Mouse (Mus musculus) embryonic facial prominence, embryonic 15.5 days (tissue): Measurements from ENCODE around the gene Magi2. TPM values are rescaled to one million over a fixed set of nuclear protein-coding genes. Genes with fewer than 3 reads are reported as not detected.
A peak's percentile ranks its signal among the peaks of the same experiment; 100 is the strongest.
"Not testable (repeated sequence)": the region's sequence is repeated elsewhere in the genome, so short reads cannot be mapped to it uniquely, and the experiment has no call there.

Source experiments
- ATAC-seq: fragments of 200-750 bp; cut with Nextera tagmentation; 2 replicates; pipeline ENCODE4 v1.8.0; 2017; ENCODE audit warnings: low read depth, moderate TSS enrichment; ENCODE audit not compliant: insufficient number of reproducible peaks, low FRiP score, low TSS enrichment
- H3K27ac ChIP-seq: fragments of 300-500 bp; sonication (generic); replicated peaks from 2 replicates; pipeline ENCODE4 v1.5.1; 2015; ENCODE audit warnings: mild to moderate bottlenecking, inconsistent platforms
- H3K27me3 ChIP-seq: fragments of 300-500 bp; sonication (generic); 2 replicates; pipeline ENCODE4 v1.6.1; 2015; ENCODE audit warnings: inconsistent platforms
- H3K36me3 ChIP-seq: fragments of 300-500 bp; sonication (generic); 2 replicates; pipeline ENCODE4 v1.6.1; 2015; ENCODE audit warnings: mild to moderate bottlenecking, inconsistent platforms
- H3K4me1 ChIP-seq: fragments of 300-500 bp; sonication (generic); 2 replicates; pipeline ENCODE4 v1.6.1; 2015; ENCODE audit warnings: inconsistent platforms
- H3K4me2 ChIP-seq: fragments of 300-500 bp; sonication (generic); replicated peaks from 2 replicates; pipeline ENCODE4 v1.6.1; 2015; ENCODE audit warnings: mild to moderate bottlenecking, inconsistent platforms
- H3K4me3 ChIP-seq: fragments of 300-500 bp; sonication (generic); replicated peaks from 2 replicates; pipeline ENCODE4 v1.5.1; 2015; ENCODE audit warnings: mild to moderate bottlenecking, inconsistent platforms
- H3K9ac ChIP-seq: fragments of 300-500 bp; sonication (generic); 2 replicates; pipeline ENCODE4 v1.6.1; 2015; ENCODE audit warnings: inconsistent platforms
- H3K9me3 ChIP-seq: fragments of 300-500 bp; sonication (generic); replicated peaks from 2 replicates; pipeline ENCODE4 v1.6.1; 2016; ENCODE audit warnings: inconsistent platforms
- WGBS: fragments of 180-500 bp; shearing (Covaris S2); methylation state at CpG from one replicate; pipeline ENCODE4 v1.1.7; 2015; 5-methylcytosine and 5-hydroxymethylcytosine counted together
- polyA plus RNA-seq: library from polyadenylated mRNA; unstranded; fragments of >200 nt; fragmentation: Nextera tagmentation; extraction: Ambion mirVana; gene quantifications from 2 replicates; pipeline ENCODE4 v1.2.1, GENCODE M21; 2015

The Magi2 gene
- polyA plus RNA-seq, 1 experiment from 2014 or later, result 6.8 TPM

DNA sequence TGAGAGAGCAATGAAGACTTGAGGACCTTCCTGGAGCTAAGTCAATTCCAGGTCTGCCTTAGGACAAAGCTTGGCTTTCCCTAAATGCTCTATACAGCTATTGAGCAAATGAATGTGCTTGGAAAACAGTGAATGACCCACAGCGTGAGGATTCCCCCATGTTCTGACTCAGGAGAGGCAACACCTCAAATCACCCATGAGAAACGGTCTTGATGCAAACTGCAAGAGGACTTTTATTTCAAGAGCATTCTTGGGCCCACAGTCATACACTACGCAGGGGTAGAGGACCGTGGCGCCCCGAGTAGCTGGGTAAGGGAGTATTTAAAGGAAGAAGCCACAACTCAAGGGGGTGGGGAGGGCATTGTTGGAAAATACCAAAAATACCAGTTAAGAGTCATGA, 1489.1 kb downstream of the Magi2 start:
- ATAC-seq, H3K36me3 ChIP-seq, H3K9ac ChIP-seq, H3K4me1 ChIP-seq, H3K27ac ChIP-seq, H3K4me2 ChIP-seq, H3K4me3 ChIP-seq, H3K27me3 ChIP-seq, H3K9me3 ChIP-seq: not testable (repeated sequence)
- 88% methylated on average over 6 of the region's 6 CpGs for WGBS

DNA sequence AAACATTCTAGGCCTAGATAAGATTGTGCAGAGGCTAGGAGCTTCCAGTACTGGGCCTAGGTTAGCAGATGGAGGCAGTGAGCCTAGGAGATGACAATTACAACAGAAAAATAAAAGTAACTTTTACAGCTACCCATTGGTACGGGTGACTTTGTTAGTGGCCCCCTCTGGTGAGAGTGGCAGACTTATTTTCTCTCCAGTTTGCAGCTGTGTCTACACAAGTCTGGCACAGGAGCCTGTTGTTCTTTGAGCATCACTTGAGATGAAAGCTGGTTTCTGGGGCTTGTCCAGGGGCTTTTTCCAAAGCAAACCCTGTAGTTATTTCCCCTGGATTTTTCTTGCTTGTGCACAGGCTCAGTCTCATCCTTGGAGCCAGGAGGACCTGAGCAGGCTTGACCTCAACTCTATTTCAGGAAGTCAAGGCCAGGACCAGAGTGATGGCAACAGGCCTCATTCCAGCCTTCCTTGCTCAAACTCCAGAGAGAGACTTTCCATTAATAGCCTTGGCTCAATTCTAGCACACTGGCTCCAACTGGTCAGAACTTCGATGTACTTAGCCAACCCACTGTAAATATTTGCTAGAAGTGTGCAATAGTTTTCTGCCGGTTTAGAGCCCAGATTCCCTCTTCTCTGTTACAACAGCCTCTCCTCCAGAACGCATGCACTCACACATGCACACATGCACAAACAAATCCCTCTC, 1493.5 kb downstream of the Magi2 start:
- Histone ChIP-seq H3K4me2 (no peak overlapping the region), H3K9me3 (no peaks in the 10 kb centered on the region), H3K4me3 (no peak overlapping the region), H3K36me3 (no peaks in the 10 kb centered on the region), H3K9ac (no peak overlapping the region), H3K4me1 (no peaks in the 10 kb centered on the region), H3K27me3 (no peaks in the 10 kb centered on the region), H3K27ac (no peak overlapping the region)
- 64% methylated on average over 4 of the region's 4 CpGs for WGBS
- ATAC-seq, result no peak

GRCm38 (mm10) chr5:20723226-20723625, 1496.4 kb downstream of the Magi2 start:
- not testable (repeated sequence) for H3K36me3 ChIP-seq, H3K9me3 ChIP-seq, H3K4me3 ChIP-seq, H3K4me1 ChIP-seq, H3K9ac ChIP-seq, H3K27me3 ChIP-seq, H3K4me2 ChIP-seq, ATAC-seq, H3K27ac ChIP-seq
- WGBS, result 80% methylated on average over 4 of the region's 4 CpGs

DNA sequence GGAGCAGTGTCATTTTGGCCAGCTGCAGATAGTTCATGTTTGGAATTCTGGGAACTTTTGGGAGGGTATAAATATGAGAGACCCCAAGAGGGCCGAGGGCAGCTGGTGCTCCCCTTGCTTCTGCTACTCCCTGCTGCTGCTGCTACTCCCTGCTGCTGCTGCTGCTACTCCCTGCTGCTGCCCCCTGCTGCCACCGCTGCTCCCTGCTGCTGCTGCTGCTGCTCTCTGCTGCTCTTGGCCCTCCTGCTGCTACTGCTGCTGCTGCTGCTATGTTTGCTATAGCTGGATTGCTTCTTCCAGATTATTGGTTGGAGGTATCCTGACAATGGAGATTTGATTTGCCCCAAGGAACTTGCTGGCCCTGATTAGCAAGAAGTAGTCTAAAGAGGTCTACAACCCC, 1512.0 kb downstream of the Magi2 start:
- Histone ChIP-seq H3K4me1 (no peaks in the 10 kb centered on the region), H3K27me3 (no peaks in the 10 kb centered on the region), H3K4me2 (no peak overlapping the region), H3K4me3 (no peak overlapping the region), H3K36me3 (no peaks in the 10 kb centered on the region), H3K9me3 (no peaks in the 10 kb centered on the region), H3K9ac (no peak overlapping the region), H3K27ac (no peak overlapping the region)
- 52% methylated on average over 2 of the region's 2 CpGs for WGBS
- ATAC-seq, result no peak

GRCm38 (mm10) chr5:20741193-20741592, 1514.4 kb downstream of the Magi2 start:
- no peak for ATAC-seq
- Histone ChIP-seq H3K36me3 (no peaks in the 10 kb centered on the region), H3K27ac (no peak overlapping the region), H3K4me3 (no peak overlapping the region), H3K27me3 (no peaks in the 10 kb centered on the region), H3K9ac (no peak overlapping the region), H3K4me2 (no peak overlapping the region), H3K4me1 (no peaks in the 10 kb centered on the region), H3K9me3 (no peaks in the 10 kb centered on the region)
- WGBS, result 70% methylated on average over 6 of the region's 6 CpGs

GRCm38 (mm10) chr5:20741936-20742335, 1515.1 kb downstream of the Magi2 start:
- no peaks in the 10 kb centered on the region for H3K9me3 ChIP-seq
- WGBS, result 90% methylated on average over 8 of the region's 8 CpGs
- no peaks in the 10 kb centered on the region for H3K4me1 ChIP-seq
- H3K4me2 ChIP-seq, result no peak overlapping the region
- no peak for ATAC-seq
- H3K27ac ChIP-seq, result no peak overlapping the region
- H3K9ac ChIP-seq, result no peak overlapping the region
- no peaks in the 10 kb centered on the region for H3K36me3 ChIP-seq
- H3K27me3 ChIP-seq, result no peaks in the 10 kb centered on the region
- H3K4me3 ChIP-seq, result no peak overlapping the region

GRCm38 (mm10) chr5:20748142-20748541, 1521.3 kb downstream of the Magi2 start:
- H3K27me3 ChIP-seq, result no peaks in the 10 kb centered on the region
- H3K4me2 ChIP-seq, result no peak overlapping the region
- no peaks in the 10 kb centered on the region for H3K9me3 ChIP-seq
- ATAC-seq, result no peak
- no peaks in the 10 kb centered on the region for H3K36me3 ChIP-seq
- H3K4me3 ChIP-seq, result no peak overlapping the region
- 80% methylated on average over 4 of the region's 4 CpGs for WGBS
- H3K9ac ChIP-seq, result no peak overlapping the region
- H3K4me1 ChIP-seq, result peaks cover 9% of the 10 kb centered on the region; the same call in 1 of the 2 replicates
- no peak overlapping the region for H3K27ac ChIP-seq

GRCm38 (mm10) chr5:20748856-20749255, 1522.0 kb downstream of the Magi2 start:
- Histone ChIP-seq H3K4me3 (no peak overlapping the region), H3K9me3 (no peaks in the 10 kb centered on the region), H3K4me2 (no peak overlapping the region), H3K27ac (no peak overlapping the region), H3K9ac (no peak overlapping the region), H3K4me1 (peaks cover 12% of the 10 kb centered on the region; the same call in 1 of the 2 replicates), H3K27me3 (no peaks in the 10 kb centered on the region), H3K36me3 (no peaks in the 10 kb centered on the region)
- ATAC-seq, result no peak
- WGBS, result 75% methylated on average over 8 of the region's 8 CpGs

DNA sequence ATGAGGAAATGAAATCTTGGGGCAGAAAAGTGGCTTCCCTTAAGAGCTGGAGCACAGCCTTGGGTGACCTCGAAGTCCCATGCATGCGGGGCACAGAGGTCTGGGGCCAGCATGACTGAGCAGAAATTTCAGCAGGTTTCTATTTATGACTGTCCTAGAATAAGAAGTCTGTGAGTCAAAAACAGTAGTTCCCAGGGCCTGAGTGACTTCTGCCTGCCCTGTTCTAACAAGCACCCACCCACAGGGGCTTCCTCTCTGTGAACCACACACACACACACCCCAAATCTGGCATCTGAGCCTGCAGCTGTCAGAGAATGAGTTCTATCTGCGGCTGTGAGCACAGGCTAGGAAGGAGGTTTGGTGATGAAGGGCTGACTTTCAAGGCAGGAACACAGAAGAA, 1522.7 kb downstream of the Magi2 start:
- Histone ChIP-seq H3K9ac (no peak overlapping the region), H3K27me3 (no peaks in the 10 kb centered on the region), H3K4me1 (peaks cover 12% of the 10 kb centered on the region; the same call in 1 of the 2 replicates), H3K4me3 (no peak overlapping the region), H3K27ac (no peak overlapping the region), H3K36me3 (no peaks in the 10 kb centered on the region), H3K9me3 (no peaks in the 10 kb centered on the region), H3K4me2 (no peak overlapping the region)
- ATAC-seq, result no peak
- WGBS, result 71% methylated on average over 3 of the region's 3 CpGs

- Histone ChIP-seq H3K27me3 (no peaks in the 10 kb centered on the region), H3K4me3 (no peak overlapping the region), H3K4me1 (peaks cover 12% of the 10 kb centered on the region; the same call in 1 of the 2 replicates), H3K4me2 (no peak overlapping the region), H3K27ac (0 out of 2 replicates have a peak overlapping the region, but pooled peaks have one; percentile 45), H3K36me3 (no peaks in the 10 kb centered on the region), H3K9ac (no peak overlapping the region), H3K9me3 (no peaks in the 10 kb centered on the region)
- no peak for ATAC-seq
- 63% methylated on average over 7 of the region's 7 CpGs for WGBS
Measured at GRCm38 (mm10) chr5:20751000-20751399, 1524.2 kb downstream of the Magi2 start.

- Histone ChIP-seq H3K9ac (no peak overlapping the region), H3K36me3 (no peaks in the 10 kb centered on the region), H3K27ac (peak overlapping the region; percentile 45), H3K4me3 (no peak overlapping the region), H3K27me3 (no peaks in the 10 kb centered on the region), H3K4me1 (peaks cover 12% of the 10 kb centered on the region; the same call in 1 of the 2 replicates), H3K4me2 (no peak overlapping the region), H3K9me3 (no peaks in the 10 kb centered on the region)
- 45% methylated on average over 7 of the region's 7 CpGs for WGBS
- peak; percentile 59 for ATAC-seq
Measured at GRCm38 (mm10) chr5:20751696-20752095, 1524.9 kb downstream of the Magi2 start.

GRCm38 (mm10) chr5:20753096-20753495, 1526.3 kb downstream of the Magi2 start:
- no peak for ATAC-seq
- no peaks in the 10 kb centered on the region for H3K9me3 ChIP-seq
- no peaks in the 10 kb centered on the region for H3K27me3 ChIP-seq
- no peak overlapping the region for H3K9ac ChIP-seq
- WGBS, result 24% methylated on average over 2 of the region's 2 CpGs
- H3K27ac ChIP-seq, result no peak overlapping the region
- peaks cover 12% of the 10 kb centered on the region; the same call in 1 of the 2 replicates for H3K4me1 ChIP-seq
- no peak overlapping the region for H3K4me3 ChIP-seq
- H3K4me2 ChIP-seq, result no peak overlapping the region
- H3K36me3 ChIP-seq, result 0 out of 2 replicates have a peak, but pooled peaks cover 3% of the 10 kb centered on the region
